Mouse (Mus musculus) forebrain, embryonic 13.5 days (tissue): ENCODE measurements at regions not wholly inside any gene's neighbourhood (a gene's known extent, or its start where the extent isn't known, plus 50 kb on each side); places are given as distances from the start of the nearest gene placed in this dataset.
"Not testable (repeated sequence)": the region's sequence is repeated elsewhere in the genome, so short reads cannot be mapped to it uniquely, and the experiment has no call there.

ENCODE experiments used
- ATAC-seq: fragments of 200-750 bp; cut with Nextera tagmentation; 2 replicates; pipeline ENCODE4 v1.8.0; 2017
- H3K27ac ChIP-seq: fragments of 300-500 bp; sonication (generic); 2 replicates; pipeline ENCODE4 v1.5.1; 2015; ENCODE audit warnings: inconsistent platforms, mild to moderate bottlenecking, moderate library complexity
- H3K27me3 ChIP-seq: fragments of 300-500 bp; sonication (generic); 2 replicates; pipeline ENCODE4 v1.6.1; 2015; ENCODE audit warnings: mild to moderate bottlenecking, inconsistent platforms
- H3K36me3 ChIP-seq: fragments of 300-500 bp; sonication (generic); 2 replicates; pipeline ENCODE4 v1.6.1; 2015; ENCODE audit warnings: mild to moderate bottlenecking, inconsistent platforms; ENCODE audit not compliant: poor library complexity, severe bottlenecking
- H3K4me1 ChIP-seq: fragments of 300-500 bp; sonication (generic); 2 replicates; pipeline ENCODE4 v1.6.1; 2015; ENCODE audit warnings: inconsistent platforms
- H3K4me2 ChIP-seq: fragments of 300-500 bp; sonication (generic); 2 replicates; pipeline ENCODE4 v1.6.1; 2015; ENCODE audit warnings: inconsistent platforms, mild to moderate bottlenecking, moderate library complexity
- H3K4me3 ChIP-seq: fragments of 300-500 bp; sonication (generic); 2 replicates; pipeline ENCODE4 v1.5.1; 2015; ENCODE audit warnings: mild to moderate bottlenecking, inconsistent platforms
- H3K9ac ChIP-seq: fragments of 300-500 bp; sonication (generic); 2 replicates; pipeline ENCODE4 v1.6.1; 2015; ENCODE audit warnings: mild to moderate bottlenecking, inconsistent platforms
- H3K9me3 ChIP-seq: fragments of 300-500 bp; sonication (generic); replicated peaks from 2 replicates; pipeline ENCODE4 v1.6.1; 2016; ENCODE audit warnings: inconsistent platforms
- WGBS: fragments of 180-500 bp; shearing (Covaris S2); methylation state at CpG from one replicate; pipeline ENCODE4 v1.1.7; 2015; 5-methylcytosine and 5-hydroxymethylcytosine counted together

DNA sequence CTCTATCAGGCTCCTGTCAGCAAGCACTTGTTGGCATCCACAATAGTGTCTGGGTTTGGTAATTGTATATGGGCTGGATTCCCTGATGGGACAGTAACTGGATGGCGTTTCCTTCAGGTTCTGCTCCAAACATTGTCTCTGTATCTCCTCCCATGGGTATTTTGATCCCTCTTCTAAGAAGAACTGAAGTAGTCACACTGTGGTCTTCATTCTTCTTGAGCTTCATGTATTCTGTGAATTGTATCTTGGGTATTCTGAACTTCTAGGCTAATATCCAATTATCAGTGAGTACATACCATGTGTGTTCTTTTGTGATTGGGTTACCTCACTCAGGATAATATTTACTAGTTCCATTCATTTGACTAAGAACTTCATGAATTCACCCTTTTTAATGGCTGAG, 119.2 kb upstream of the Gm21119 start:
- not testable (repeated sequence) for H3K4me1 ChIP-seq, H3K27me3 ChIP-seq, H3K36me3 ChIP-seq, H3K4me2 ChIP-seq, H3K4me3 ChIP-seq, ATAC-seq, H3K27ac ChIP-seq, H3K9me3 ChIP-seq, H3K9ac ChIP-seq
- WGBS = no CpG with 5 or more reads among the region's 1 CpGs

DNA sequence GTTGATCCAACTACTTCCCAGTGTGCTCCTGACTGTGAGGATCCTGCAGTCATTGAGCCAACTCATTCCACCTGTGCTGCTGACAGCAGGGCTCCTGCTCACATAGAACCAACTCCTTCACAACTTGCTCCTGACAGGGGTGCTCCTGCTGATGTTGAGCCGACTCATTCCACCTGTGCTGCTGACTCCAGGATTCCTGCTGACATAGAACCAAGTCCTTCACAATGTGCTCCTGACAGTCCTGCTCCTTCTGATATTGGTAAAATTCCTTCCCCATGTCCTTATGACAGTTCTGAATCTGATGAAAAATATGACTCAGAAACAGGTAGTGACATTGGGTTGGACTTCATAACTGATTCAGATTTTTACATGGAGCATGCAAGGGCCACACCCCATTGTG, 100.8 kb upstream of the Gm21119 start:
- H3K27me3 ChIP-seq, H3K27ac ChIP-seq, H3K9me3 ChIP-seq, H3K9ac ChIP-seq, H3K4me2 ChIP-seq, ATAC-seq, H3K4me1 ChIP-seq, H3K4me3 ChIP-seq, H3K36me3 ChIP-seq: not testable (repeated sequence)
- WGBS = 82% methylated on average over 1 of the region's 1 CpGs

DNA sequence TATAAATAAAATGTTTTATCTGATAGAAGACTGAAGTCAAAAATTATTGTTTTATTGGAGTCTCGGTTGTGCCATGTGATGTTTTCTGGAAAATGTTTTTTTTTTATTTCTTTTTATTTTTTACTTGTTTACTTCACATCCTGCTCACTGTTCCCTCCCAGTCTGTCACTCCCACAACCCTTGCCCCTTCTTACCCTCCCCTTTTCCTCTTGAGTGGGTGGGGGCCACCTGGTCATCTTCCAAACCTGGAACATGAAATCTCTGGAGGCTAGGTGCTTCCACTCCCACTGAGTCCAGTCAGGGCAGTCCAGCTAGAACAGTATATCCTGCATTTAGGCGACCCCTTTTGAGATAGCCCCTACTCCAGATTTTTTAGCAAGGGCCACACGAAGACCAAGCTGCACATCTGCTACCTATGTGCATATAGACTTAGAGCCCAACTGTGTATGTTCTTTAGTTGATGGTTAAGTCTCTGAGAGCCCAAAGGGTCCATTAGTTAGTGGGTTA, 98.3 kb upstream of the Gm21119 start:
- 75% methylated on average over 3 of the region's 3 CpGs for WGBS
- not testable (repeated sequence) for H3K4me2 ChIP-seq, ATAC-seq, H3K27ac ChIP-seq, H3K36me3 ChIP-seq, H3K4me1 ChIP-seq, H3K4me3 ChIP-seq, H3K27me3 ChIP-seq, H3K9ac ChIP-seq, H3K9me3 ChIP-seq

DNA sequence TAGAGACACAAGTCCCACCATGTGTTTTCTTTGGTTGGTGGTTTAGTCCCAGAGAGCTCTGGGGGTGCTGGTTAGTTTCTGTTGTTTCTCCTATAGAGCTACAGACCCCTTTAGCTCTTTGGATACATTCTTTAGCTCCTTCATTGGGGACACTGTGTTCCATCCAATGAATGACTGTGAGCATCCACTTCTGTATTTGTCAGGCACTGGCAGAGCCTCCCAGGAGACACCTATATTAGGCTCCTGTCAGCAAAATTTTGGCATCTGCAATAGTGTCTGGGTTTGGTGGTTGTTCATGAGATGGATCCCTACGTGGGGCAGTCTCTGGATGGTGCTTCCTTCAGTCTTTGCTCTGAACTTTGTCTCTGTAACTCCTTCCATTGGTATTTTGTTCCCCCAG, 97.2 kb upstream of the Gm21119 start:
- H3K36me3 ChIP-seq, H3K4me1 ChIP-seq, H3K9ac ChIP-seq, ATAC-seq, H3K9me3 ChIP-seq, H3K27ac ChIP-seq, H3K4me3 ChIP-seq, H3K27me3 ChIP-seq, H3K4me2 ChIP-seq: not testable (repeated sequence)
- 33% methylated on average over 1 of the region's 1 CpGs for WGBS

DNA sequence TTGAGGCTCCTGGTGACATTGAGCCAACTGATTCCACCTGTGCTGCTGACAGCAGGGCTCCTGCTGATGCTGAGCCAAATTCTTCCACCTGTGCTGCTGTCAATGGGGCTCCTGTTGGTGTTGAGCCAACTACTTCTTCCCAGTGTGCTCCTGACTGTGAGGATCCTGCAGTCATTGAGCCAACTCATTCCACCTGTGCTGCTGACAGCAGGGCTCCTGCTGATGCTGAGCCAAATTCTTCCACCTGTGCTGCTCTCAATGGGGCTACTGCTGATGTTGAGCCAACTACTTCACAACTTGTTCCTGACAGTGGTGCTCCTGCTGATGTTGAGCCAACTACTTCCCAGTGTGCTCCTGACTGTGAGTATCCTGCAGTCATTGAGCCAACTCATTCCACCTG, 90.2 kb upstream of the Gm21119 start:
- H3K27ac ChIP-seq, H3K9me3 ChIP-seq, H3K4me1 ChIP-seq, ATAC-seq, H3K27me3 ChIP-seq, H3K9ac ChIP-seq, H3K4me2 ChIP-seq, H3K36me3 ChIP-seq, H3K4me3 ChIP-seq: not testable (repeated sequence)

DNA sequence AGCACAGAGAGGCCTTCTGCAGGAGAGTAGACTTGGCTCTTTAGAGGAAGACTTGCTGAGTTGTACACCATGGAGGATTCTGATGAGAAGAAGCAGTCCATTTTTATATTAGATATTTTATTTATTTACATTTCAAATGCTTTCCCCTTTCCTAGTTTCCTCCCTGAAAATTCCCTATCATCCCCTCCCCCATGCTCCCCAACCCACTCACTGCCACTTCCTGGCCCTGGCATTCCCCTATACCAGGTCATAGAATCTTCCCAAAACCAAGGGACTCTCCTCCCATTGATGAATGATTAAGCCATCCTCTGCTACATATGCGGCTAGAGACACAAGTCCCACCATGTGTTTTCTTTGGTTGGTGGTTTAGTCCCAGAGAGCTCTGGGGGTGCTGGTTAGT, 85.7 kb upstream of the Gm21119 start:
- H3K36me3 ChIP-seq, H3K9me3 ChIP-seq, H3K4me2 ChIP-seq, H3K4me1 ChIP-seq, ATAC-seq, H3K4me3 ChIP-seq, H3K27me3 ChIP-seq, H3K27ac ChIP-seq, H3K9ac ChIP-seq: not testable (repeated sequence)
- WGBS = no CpG with 5 or more reads among the region's 1 CpGs

DNA sequence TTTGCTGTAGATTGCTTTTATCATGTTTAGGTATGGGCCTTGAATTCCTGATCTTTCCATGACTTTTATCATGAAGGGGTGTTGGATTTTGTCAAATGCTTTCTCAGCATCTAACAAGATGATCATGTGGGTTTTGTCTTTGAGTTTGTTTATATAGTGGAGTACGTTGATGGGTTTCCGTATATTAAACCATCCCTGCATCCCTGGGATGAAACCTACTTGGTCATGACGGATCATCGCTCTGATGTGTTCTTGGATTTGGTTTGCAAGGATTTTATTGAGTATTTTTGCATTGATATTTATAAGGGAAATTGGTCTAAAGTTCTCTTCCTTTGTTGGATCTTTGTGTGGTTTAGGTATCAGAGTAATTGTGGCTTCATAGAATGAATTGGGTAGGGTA, 75.7 kb upstream of the Gm21119 start:
- 91% methylated on average over 4 of the region's 4 CpGs for WGBS
- not testable (repeated sequence) for H3K36me3 ChIP-seq, H3K9ac ChIP-seq, H3K27me3 ChIP-seq, H3K27ac ChIP-seq, H3K9me3 ChIP-seq, H3K4me2 ChIP-seq, H3K4me1 ChIP-seq, ATAC-seq, H3K4me3 ChIP-seq

DNA sequence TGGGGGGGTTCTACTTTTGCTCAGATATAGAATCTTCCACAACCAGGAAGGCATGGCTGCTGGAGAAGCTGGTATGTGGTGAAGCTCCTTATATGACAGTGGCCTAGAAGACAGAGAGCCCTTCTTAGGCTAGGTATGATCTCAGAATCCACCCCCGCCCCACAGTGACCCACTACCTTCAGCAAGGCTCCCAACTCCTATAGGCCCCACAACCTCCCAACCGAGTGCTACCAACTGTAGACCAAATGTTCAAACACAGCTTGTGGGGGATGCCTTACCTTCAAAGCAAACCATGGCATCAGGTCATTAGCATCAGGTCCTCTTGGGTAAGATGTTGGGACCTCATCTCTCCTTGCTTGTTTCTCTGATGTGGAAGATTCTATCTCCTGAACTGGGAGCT, 70.6 kb upstream of the Gm21119 start:
- H3K36me3 ChIP-seq, H3K9me3 ChIP-seq, H3K4me1 ChIP-seq, H3K27ac ChIP-seq, H3K27me3 ChIP-seq, H3K9ac ChIP-seq, H3K4me3 ChIP-seq, H3K4me2 ChIP-seq, ATAC-seq: not testable (repeated sequence)
- WGBS = 72% methylated on average over 2 of the region's 2 CpGs

DNA sequence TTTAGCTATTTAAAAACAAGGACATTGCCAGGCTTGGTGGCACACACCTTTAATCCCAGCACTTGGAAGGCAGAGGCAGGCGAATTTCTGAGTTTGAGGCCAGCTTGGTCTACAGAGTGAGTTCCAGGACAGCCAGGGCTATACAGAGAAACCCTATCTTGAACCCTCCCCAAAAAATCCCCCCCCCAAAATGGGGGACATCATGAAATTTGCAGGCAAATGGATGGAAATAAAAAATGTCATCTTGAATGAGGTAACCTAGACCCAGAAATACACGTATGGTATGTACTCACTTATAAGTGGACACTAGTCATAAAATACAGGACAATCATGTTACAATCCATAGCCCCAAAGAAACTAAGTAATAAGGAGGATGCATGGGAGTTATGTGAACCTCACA, 69.4 kb upstream of the Gm21119 start:
- H3K9ac ChIP-seq, H3K4me1 ChIP-seq, H3K4me2 ChIP-seq, H3K9me3 ChIP-seq, H3K27me3 ChIP-seq, H3K36me3 ChIP-seq, H3K4me3 ChIP-seq, ATAC-seq, H3K27ac ChIP-seq: not testable (repeated sequence)
- 68% methylated on average over 2 of the region's 2 CpGs for WGBS

DNA sequence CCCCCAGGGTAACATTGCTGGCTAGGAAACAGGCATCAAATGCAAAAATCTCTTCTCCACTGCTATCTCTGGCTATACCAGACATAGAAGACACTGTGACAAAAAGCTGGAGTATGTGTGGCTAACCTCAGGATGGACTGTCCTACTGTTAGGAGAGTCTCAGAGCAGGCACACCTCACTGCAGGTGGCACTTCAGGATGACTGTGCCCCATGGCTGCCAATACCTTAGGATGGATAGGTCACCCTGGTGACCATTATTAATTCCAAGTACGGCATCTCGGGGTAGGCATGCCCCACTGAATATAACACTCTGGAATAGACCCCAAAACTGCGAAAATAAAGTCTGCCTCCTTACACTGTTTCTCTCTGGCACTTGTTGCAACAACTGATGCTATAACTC, 68.3 kb upstream of the Gm21119 start:
- not testable (repeated sequence) for H3K27ac ChIP-seq, H3K36me3 ChIP-seq, ATAC-seq, H3K4me2 ChIP-seq, H3K9me3 ChIP-seq, H3K9ac ChIP-seq, H3K4me1 ChIP-seq, H3K4me3 ChIP-seq, H3K27me3 ChIP-seq
- WGBS = 100% methylated on average over 2 of the region's 3 CpGs

DNA sequence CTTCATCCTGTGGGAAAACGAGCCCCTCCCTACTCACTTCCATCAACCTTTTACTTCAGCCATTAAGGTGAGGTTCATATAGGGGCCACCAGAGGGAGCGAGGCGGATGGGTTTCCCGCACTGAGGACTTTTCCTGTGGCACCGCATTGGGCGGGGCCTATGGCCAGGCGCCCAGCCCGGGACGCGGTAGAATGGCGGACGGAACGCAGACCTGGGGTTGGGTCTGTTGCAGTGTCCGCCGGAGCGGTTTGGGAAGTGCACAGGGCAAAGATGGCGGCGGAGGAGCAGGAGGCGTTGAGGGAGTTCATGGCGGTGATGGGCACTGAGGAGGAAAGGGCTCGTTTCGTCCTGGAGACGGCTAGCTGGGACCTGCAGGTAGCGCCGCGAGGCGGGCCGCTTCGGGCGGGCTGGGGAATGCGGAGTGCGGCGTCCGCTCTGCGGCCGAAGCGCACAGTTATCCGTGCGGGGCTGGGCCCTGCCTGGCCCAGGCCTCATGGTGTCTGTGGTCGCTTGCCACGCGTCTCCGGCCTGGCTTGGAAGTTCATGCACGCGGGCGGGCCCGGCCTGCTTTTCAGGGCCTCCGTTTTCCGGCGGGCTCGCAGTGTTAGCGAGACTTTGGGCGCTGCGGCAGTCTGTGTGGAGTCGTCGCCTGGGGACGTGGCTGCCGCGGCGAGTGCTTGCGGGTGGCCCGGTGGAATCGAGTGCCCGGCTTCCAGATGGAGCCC, 64.5 kb upstream of the Gm21119 start:
- H3K27me3 ChIP-seq, H3K4me1 ChIP-seq, H3K9me3 ChIP-seq, H3K36me3 ChIP-seq: not testable (repeated sequence)
- Histone ChIP-seq H3K9ac (peak overlapping the region; percentile 77), H3K27ac (peak overlapping the region; percentile 71), H3K4me3 (peak overlapping the region; percentile 55), H3K4me2 (peak overlapping the region; percentile 54)
- peak; percentile 100 for ATAC-seq
- WGBS = 10% methylated on average over 63 of the region's 64 CpGs

DNA sequence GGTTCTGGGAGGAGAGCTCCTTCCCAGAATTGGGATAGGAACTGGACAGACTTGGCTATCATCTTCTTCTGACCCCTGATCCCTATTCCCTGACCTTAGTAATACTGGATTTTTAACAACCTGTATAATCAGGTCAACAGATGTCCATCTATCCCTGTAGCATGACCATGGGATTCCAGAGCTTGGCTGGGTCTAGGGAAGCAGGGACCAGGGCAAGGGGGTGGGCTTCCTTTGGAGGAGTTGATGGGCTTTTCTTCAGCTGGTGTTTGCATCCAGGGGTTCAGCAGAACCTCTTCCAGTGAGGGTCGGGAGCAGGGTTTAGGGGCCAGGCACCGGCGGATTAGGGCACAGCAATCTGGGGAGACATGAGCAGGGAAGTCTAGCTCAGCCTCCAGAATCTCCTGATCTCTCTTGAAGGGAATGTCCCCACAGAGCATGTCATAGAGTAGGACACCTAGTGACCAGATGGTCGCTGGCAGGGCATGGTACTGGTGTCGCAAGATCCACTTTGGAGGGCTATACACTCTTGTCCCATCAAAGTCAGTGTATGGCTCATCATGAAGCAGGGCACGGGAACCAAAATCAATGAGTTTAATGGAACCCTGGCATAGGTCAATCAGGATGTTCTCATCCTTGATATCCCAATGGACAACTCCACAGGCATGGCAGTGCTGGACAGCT, 58.1 kb upstream of the Gm21119 start:
- not testable (repeated sequence) for H3K4me3 ChIP-seq, H3K4me2 ChIP-seq, H3K9ac ChIP-seq, H3K9me3 ChIP-seq, H3K27me3 ChIP-seq, H3K27ac ChIP-seq, H3K36me3 ChIP-seq, H3K4me1 ChIP-seq
- WGBS = no CpG with 5 or more reads among the region's 6 CpGs
- ATAC-seq = peak; percentile 39

DNA sequence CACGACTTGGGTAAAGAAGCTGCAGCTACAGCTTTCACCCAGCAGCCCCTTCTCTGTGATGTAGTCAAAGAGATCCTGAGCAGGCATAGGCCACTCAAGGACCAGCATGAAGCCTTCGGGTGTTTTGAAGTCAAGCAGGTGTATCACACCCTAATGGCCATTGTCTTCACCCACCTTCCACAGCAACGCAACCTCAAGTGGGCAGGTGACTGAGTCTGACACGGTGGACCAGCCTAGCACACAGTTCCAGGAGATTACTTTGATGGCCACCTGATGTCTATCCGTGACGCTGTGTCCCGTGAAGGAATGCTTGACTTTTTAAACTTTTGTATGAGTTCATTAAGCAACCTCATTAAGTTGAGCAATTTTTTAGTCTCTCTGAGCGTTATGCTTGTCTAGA, 57.5 kb upstream of the Gm21119 start:
- not testable (repeated sequence) for H3K4me3 ChIP-seq, H3K36me3 ChIP-seq, H3K9ac ChIP-seq, H3K27me3 ChIP-seq, H3K4me1 ChIP-seq, H3K9me3 ChIP-seq, H3K27ac ChIP-seq
- ATAC-seq = peak; percentile 80
- WGBS = 85% methylated on average over 7 of the region's 8 CpGs
- H3K4me2 ChIP-seq = peak overlapping the region; percentile 27; the same call in 1 of the 2 replicates
